Mouse (Mus musculus) heart, postnatal 14 days (tissue): ENCODE results near the gene Zw10. TPM values are rescaled to one million over a fixed set of nuclear protein-coding genes. Genes with fewer than 3 reads are reported as not detected.

Source experiments
- DNase-seq, 2 experiments: peaks; one replicate each; pipeline ENCODE4 v3.0.0; 2021 to 2022
- intact Hi-C: fragments of 180-260 bp; cut with DNase I; formaldehyde crosslinking; loops from one replicate; pipeline ENCODE4 v1.15.1; 2025
- long read RNA-seq, 2 experiments: library from polyadenylated mRNA; stranded (forward); transcript quantifications; one replicate each; pipeline ENCODE4 v2.0.0; 2021
- total RNA-seq, 2 experiments: library from RNA; stranded (reverse); gene quantifications; 2 replicates each; pipeline ENCODE4 v1.2.3; 2021

The Zw10 gene
- 10 to 100 TPM; 11.9 to 13.1 TPM for total RNA-seq
- long read RNA-seq, experiment 1, transcript Zw10-201 (16 exons, 2,863 nt) = major isoform, 11 of 12 reads
- long read RNA-seq, experiment 1, partial matches to known transcripts = 0 of 12 reads
- long read RNA-seq, experiment 1, other reads (novel, unspliced or antisense) = 1 of 12 reads
- long read RNA-seq, experiment 2, transcript Zw10-201 (16 exons, 2,863 nt) = major isoform, 19 of 22 reads
- long read RNA-seq, experiment 2, partial matches to known transcripts = 0 of 22 reads
- long read RNA-seq, experiment 2, other reads (novel, unspliced or antisense) = 3 of 22 reads

- intact Hi-C loops = no loop called here
- peak; percentile 94 for DNase-seq
These were observed at the start of gene Zw10 for GRCm38 (mm10) chr9:49055333-49056205. TSS of gene Zw10 (plus strand) at chr9:49055613.

- no peak for DNase-seq
- intact Hi-C loops = no loop called here
These were observed 39.6 kb upstream of the Zw10 start for GRCm38 (mm10) chr9:49015824-49016223.

GRCm38 (mm10) chr9:49021289-49021688 lies 34.1 kb upstream of the Zw10 start:
- intact Hi-C loops = no loop called here
- DNase-seq = peak; percentile 4 to 15

GRCm38 (mm10) chr9:49023956-49024355 lies 31.5 kb upstream of the Zw10 start:
- intact Hi-C loops = no loop called here
- no peak for DNase-seq

GRCm38 (mm10) chr9:49024529-49024928 lies 30.9 kb upstream of the Zw10 start:
- intact Hi-C loops = no loop called here
- no peak for DNase-seq

GRCm38 (mm10) chr9:49034764-49035163 lies 20.6 kb upstream of the Zw10 start:
- no peak for DNase-seq
- intact Hi-C loops = no loop called here

- intact Hi-C loops = loop anchor here (2.0 kb wide), 1 partner anchor 406 kb away; no protein-coding TSS in a partner anchor
These were observed 4.5 kb upstream of the Zw10 start for GRCm38 (mm10) chr9:49050901-49051300.

GRCm38 (mm10) chr9:49051349-49051748 lies 4.1 kb upstream of the Zw10 start:
- DNase-seq = peak; percentile 61 to 77
- intact Hi-C loops = loop anchor here (2.0 kb wide), 1 partner anchor 407 kb away; no protein-coding TSS in a partner anchor

More at GRCm38 (mm10) chr9:49050901-49051300, 4.5 kb upstream of the Zw10 start:
- DNase-seq = no peak

GRCm38 (mm10) chr9:49054028-49054427 lies 1.4 kb upstream of the Zw10 start:
- intact Hi-C loops = no loop called here
- DNase-seq = no peak

GRCm38 (mm10) chr9:49076847-49077246 lies 21.4 kb downstream of the Zw10 start:
- intact Hi-C loops = no loop called here

GRCm38 (mm10) chr9:49081107-49081506 lies 25.7 kb downstream of the Zw10 start, which contains the start of gene Tmprss5:
TSS of gene Tmprss5 (plus strand) at chr9:49081260.
- no peak for DNase-seq
- intact Hi-C loops = loop anchor here (1.0 to 2.0 kb wide), 2 partner anchors 166 to 408 kb away; no protein-coding TSS in a partner anchor

More at GRCm38 (mm10) chr9:49076847-49077246, 21.4 kb downstream of the Zw10 start:
- peak in 1 of 2 experiments; percentile 18 for DNase-seq

- intact Hi-C loops = loop anchor here (1.0 to 2.0 kb wide), 2 partner anchors 165 to 408 kb away; no protein-coding TSS in a partner anchor
- DNase-seq = peak; percentile 71 to 82
These were observed 26.1 kb downstream of the Zw10 start for GRCm38 (mm10) chr9:49081561-49081960.

GRCm38 (mm10) chr9:49087317-49087716 lies 31.9 kb downstream of the Zw10 start:
- DNase-seq = no peak
- intact Hi-C loops = no loop called here

- intact Hi-C loops = no loop called here
- DNase-seq = no peak
These were observed 43.5 kb downstream of the Zw10 start for GRCm38 (mm10) chr9:49098871-49099270.

GRCm38 (mm10) chr9:49102328-49102727 lies 46.9 kb downstream of the Zw10 start:
- DNase-seq = no peak
- intact Hi-C loops = no loop called here

GRCm38 (mm10) chr9:49109101-49109500 lies 53.7 kb downstream of the Zw10 start:
- no peak for DNase-seq
- intact Hi-C loops = no loop called here

GRCm38 (mm10) chr9:49110476-49111220 lies 55.2 kb downstream of the Zw10 start:
- intact Hi-C loops = no loop called here
- peak in 1 of 2 experiments; percentile 7 for DNase-seq

- intact Hi-C loops = no loop called here
- DNase-seq = no peak
These were observed 55.9 kb downstream of the Zw10 start for GRCm38 (mm10) chr9:49111296-49111695.

- DNase-seq = no peak
- intact Hi-C loops = no loop called here
These were observed 62.9 kb downstream of the Zw10 start for GRCm38 (mm10) chr9:49118271-49118825.

- DNase-seq = no peak
- intact Hi-C loops = no loop called here
These were observed 64.3 kb downstream of the Zw10 start for GRCm38 (mm10) chr9:49119759-49120158.
